Mouse (Mus musculus) mouse trophoblast stem cell (cell line): ENCODE data around the gene Rab3gap2.

ENCODE experiments used
- in situ Hi-C, 2 experiments: fragments of 300-500 bp; cut with MseI, MboI; formaldehyde crosslinking; loops; 2 replicates in 1 of 2; 3 replicates in 1 of 2; pipeline ENCODE4 v1.15.1; 2025

Gene Rab3gap2

DNA sequence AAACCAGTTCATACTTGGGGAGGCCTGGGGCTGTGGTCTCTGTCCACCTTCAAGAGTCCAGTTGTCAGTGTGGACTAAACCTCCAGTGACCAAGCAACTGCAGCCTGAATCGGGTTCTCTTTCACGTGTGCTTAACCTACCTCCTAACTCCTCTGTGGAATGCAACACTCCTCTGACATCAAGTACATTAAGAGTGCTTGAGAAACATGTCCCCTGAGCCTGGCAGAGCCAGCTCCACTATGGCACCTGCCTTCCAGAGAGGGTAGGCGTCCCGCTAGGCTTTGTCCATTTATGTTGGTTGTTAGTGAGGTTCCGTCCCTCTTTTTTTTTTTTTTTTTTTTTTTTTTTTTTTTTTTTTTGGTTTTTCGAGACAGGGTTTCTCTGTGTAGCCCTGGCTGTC is 23.0 kb downstream of the Rab3gap2 start:
- in situ Hi-C loops, result no loop called here

DNA sequence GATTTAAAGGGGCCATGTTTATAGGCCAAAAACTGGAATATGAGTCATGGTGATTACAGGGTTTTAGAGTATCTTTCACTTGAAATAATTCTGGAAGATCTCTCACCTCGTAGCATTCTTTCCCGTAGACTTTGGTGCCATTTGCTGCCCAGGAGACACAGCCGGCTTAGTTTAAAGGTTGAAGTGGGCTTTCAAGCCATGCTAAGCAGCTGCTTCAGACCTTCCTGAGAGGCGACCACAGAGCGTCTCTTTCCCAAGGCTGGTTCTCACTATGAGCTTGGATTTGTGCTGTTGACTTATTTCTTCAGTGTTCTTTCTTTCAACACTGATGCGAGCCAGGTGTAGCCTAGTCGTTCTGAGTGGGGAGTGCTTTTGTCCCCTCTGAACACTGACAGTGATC is 23.8 kb downstream of the Rab3gap2 start:
- in situ Hi-C loops, result no loop called here

DNA sequence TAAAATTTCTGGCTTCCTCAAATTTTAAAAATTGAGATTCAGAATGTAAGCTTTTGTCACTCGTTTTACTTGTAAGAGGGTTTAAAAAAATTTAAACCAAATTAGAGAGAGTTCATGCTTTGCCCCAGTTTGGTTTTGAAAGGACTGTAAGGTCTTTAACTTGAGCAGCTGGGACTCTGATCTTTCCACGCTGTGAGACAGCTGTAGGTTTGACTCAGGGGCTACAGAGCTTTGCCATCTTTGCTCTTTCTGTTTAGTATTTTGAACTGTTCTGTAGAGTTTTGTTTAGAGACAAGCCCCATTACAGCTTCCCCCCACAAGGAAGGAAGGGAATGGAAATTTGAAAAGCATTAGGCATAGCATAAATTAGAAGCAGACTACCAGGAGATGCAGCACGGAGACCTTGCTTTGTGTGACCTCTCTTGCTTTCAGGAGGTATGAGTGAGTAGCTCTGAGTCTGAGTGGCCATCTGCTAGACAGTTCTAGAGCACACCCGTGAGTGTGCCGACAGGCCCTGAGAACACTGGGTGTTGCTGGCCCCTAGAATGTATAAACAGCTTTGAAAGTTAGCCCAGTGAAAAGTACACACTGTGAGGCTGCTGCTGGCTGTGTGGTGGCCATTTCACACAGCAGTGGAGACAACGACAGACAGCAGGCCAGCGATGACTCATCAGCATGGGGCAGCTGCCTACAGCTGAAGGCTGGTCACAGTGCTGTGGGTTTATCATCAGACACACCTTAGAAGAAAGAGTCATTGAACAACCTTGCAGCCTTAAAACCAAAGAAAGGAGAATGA is 25.7 kb downstream of the Rab3gap2 start:
- in situ Hi-C loops, result no loop called here

DNA sequence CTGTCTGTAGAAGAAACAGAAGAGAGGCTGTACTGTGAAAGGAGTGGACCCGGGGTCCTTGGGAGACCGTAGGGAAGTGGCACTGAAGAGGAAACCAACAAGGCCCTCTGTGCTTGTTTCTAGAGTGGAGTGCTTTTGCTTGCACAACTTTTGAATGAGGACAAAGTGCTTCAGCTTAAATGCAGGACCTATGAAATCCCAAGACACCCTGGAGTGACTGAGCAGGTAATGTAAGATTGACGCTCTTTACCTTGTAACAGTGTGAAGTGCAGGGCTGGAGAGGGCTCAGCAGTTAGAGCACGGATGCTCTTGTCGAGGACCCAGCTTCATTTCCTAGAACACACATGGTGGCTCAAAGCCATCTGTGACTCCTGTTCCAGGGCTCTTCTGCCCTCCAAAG is 31.9 kb downstream of the Rab3gap2 start:
- in situ Hi-C loops, result no loop called here

DNA sequence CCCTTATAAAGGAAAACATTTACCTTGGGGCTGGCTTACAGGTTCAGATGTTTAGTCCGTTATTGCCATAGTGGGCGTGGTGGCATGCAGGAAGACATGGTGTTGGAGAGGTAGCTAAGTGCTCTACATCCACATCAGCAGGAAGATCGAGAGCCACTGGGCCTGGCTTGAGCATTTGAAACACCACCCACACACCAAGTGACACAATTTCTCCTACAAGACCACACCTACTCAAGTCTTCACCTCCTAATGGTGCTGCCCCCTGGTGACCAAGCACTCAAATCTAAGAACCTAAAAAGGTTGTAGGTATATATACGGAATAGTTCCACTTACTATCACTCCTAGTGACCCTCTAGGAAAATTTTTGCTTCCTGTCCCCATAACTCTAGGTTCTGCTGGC is 32.6 kb downstream of the Rab3gap2 start:
- in situ Hi-C loops, result no loop called here

DNA sequence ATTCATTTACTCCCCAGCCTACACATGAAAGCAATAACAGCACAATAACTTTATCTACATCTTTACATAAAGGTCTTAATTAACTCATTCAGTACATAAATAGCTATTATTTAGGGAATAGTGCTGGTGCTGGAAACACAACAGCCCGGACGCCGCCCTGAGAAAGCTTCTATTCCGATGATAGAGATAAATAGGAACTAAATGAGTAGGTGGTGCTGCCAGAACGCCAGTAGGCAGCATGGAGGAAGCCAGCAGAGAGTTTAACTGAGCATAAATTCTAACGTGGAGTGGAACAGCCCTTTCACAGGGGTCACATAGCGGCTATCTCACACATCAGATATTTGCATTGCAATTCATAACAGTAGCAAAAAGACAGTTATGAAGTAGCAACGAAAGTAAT is 39.1 kb downstream of the Rab3gap2 start:
- in situ Hi-C loops, result no loop called here

DNA sequence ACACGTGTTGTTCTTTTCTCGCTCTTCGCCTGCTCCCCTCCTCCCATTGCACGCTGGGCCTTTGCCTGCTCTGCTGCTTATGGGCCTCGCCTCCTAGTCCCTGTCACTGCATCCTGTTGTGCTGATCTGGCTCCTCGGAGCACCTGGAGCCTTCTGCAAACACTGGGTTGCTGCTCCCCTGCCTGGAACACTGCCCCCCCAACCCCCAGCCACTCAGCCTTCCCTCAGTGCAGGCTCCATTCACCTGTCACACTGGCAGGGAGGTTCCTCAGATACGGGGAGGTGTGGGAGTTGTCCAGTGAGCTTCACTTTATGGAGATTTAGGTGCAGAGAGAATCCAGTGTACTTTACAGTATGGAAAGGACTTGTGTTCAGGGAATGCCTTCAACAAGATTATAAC is 41.5 kb downstream of the Rab3gap2 start:
- in situ Hi-C loops, result no loop called here

DNA sequence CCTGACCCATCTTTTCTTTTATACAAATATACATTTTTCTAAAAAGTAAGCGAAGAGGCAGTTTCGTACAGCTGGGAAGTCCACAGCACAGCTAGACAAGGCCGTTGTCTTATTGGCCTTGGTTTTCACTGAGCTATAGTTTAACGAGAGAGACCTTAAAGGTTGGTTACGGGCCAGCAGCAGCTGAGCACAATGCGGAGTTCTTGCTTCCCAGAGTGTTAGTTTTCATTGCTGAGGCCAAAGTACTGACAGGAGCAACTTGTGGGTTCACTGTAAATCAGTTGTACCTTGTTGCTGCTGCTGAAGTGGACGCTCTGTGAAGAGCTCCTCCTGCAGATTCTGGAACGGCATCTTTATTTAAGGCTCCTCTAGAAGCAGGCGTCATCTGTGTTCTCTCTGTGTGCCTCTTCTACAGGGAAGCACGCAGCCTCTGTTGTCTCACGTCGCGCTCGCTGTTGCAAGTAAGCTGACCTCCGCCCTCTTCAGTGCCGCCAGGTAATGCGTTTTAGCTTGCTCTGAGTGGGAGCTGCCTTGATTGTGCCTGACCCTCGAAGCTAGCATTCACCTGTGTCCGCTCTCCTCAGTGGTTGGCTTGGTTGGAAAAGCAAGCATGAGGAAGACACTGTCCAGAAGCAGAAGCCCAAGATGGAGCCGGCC is 43.6 kb downstream of the Rab3gap2 start:
- in situ Hi-C loops, result no loop called here

DNA sequence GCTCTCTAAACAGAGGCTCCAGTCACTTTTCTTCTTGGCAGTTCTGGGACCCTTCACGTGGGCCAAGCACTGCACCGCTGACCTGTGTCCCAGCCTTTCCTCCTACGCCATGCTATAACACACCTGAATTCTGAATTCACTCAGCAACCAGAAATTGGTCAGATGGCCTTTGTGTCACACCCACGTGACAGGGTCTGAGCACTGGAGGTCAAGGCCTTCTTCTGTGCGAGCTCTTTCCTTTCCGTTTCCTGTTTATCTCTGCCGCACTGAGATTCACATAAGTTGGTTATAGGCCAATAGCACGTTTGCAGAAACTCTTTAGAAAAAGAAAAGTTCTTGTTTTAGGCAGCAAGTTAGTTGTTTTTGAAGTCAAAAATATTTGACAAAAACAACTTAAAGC is 44.8 kb downstream of the Rab3gap2 start:
- in situ Hi-C loops, result no loop called here

DNA sequence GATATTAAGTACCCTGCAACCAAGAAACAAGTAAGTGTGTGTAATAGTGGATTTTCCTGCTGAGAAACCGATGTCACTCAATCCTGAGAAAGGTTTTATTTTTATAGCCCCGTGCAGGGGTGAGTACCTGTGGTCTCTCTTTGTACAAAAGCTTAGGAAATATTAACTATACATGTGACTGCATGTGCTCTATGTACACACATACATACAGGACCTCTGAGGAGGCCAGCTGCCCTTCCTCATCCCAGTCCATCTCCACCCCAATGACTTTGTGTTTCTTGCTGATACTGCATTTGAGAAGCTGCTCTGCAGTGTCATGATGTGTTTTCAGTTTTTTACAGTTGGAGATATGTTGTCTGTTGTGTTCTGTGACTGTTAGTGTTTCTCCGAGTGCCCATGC is 48.4 kb downstream of the Rab3gap2 start:
- in situ Hi-C loops, result no loop called here

DNA sequence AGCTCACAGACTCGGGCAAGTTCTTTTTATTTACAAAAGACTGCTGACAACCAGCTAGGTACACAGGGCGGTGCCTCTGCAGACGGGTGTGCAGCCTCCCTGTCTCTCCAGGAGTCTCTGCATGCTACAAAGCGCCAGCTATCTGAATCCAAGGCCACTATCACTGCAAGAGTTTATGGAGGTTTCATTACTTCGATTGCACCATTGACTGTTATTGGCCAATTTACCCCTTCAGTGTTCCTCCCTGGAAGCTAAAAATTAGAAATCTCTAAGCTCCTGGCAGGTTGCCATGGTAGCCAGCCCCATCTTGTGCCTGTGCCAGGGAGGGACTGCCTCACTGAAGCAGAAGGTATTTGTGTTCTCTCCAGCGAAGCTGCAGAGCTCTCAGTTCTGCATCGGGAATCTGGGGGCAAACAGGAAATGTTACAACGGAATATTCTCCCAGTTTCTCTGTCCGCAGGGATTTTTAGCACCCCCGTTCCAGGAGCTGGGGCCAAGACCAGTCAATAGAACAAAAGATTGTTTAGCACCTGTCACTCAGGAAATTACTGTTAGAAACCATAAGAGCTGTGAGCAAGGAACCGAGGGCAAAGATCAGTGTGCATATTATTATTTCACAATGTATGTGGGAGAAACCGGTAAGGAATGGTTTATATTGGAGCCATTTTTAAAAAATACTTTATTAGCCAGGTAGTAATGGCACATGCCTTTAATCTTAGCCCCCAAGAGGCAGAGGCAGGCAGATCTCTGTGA is 49.4 kb downstream of the Rab3gap2 start:
- in situ Hi-C loops, result no loop called here

DNA sequence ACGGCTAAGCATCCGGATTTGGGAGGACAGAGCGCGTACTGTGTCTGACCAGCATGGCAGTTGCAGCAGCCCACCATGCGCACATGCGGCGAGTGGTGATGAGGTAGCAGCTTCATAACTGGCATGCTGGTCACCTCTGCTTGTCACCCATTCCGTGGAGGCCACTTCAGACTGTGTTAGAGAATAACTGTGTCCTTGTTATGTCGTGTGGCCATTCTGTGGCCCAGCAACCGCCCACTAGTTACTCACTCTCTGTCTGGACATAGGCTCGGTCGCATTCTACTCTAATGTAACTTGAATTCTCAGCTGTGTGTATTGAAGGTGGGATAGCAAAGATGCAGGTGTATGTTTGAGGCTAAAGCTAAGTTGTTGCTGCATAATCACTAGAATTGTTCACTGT is 51.4 kb downstream of the Rab3gap2 start:
- in situ Hi-C loops, result no loop called here

DNA sequence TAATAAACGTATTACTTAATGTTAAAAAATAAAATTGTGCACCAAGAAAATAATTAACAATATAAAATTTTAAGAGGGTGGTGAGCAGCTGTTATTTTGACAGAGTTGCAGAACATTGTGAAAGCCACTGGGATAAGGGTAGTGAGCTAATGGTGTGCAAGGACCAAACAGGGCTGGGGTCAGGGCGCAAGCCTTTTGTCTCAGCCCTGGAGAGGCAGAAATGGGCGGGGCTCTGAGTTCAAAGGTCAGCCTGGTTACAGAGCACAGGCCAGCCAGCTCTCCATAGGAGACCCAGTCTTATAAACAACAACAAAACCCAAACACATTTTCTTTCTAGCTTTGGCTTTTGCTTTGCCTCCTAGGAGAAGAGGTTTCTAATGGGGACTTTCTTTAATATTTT is 52.8 kb downstream of the Rab3gap2 start:
- in situ Hi-C loops, result no loop called here

DNA sequence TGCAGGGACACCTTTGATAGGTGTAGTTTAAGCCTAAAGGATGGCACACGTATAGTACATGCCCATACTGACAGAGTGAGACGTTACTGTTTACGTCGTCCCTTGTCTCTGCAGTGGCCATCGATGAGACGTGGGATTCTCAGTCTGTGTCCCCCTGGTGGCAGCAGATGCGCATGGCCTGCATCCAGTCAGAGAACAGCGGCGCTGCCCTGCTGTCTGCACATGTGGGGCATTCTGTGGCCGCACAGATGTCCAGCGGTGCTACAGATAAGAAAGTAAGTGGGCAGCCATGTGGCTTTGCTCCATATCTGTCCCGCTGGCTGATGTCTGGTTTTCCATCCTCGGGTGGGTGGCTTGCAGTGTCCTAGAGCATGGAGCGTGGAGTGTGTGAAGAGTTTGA is 58.6 kb downstream of the Rab3gap2 start:
- in situ Hi-C loops, result no loop called here

DNA sequence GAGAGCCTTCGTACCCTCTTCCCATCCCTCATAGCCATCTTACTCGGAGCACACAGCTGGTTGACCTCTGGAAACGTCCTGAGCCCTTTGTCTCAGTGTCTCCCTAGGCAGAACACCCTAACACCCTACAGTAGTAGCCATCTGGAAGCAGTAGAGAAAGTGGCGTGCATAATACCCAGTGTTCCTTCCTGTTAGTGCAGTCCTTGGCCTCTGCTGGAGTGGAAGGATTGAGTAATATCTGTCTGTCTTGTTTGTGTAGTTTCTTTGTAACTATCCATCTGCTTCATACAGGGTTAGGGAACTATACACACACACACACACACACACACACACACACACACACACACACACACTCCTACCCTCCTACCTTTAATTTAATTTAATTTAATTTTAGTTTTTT is 64.8 kb downstream of the Rab3gap2 start:
- in situ Hi-C loops, result no loop called here

DNA sequence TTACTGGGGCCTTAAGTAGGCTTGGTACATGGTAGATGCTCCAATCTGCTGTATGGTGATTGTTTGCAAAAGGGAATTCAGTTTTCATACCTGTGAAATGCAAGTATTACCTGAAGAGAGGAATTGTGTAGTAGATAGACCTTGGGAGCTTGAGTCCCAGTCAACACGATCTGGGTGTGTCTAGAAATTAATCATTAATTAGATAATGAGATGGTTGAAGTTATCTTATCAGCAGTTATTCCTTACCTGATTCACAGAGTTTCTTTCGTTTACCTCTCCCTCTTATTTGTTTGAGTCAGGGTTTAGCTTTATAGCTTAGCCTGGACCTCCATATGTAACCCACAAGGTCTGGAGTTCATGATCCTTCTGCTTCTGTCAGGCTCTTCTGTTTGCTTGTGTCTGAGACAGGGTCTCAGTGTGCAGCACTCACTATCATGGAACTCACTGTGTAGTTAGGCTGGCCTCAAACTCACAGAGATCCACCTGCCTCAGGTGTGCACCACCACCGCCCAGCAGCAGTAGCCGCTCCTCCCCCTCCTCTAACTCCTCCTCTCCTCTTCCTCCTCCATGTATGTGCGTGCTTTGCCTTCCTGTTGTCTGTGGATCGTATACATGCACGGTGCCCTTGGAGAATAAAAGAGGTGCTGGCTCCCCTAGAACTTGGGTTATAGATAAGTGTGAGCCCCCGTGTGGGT is 66.6 kb downstream of the Rab3gap2 start:
- in situ Hi-C loops, result no loop called here

DNA sequence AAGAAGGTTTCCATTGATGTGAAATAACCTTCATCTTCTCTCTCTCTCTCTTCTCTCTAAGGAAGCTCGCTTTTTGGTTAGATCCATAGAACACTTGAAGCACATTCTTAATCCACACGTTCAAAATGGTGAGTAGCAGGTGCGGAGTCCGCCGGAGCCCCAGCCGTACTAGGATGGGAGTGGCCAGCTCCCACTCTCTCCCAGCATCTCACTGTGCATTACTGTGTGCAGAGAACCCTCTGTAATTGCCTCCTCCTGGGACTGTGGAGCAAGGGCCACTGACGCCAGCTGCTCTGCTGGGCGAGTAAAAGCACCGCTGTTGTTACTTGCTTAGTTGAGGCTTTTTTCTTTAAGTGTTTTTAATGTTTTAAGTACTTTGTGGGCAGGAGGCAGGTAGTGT is 67.5 kb downstream of the Rab3gap2 start:
- in situ Hi-C loops, result no loop called here

DNA sequence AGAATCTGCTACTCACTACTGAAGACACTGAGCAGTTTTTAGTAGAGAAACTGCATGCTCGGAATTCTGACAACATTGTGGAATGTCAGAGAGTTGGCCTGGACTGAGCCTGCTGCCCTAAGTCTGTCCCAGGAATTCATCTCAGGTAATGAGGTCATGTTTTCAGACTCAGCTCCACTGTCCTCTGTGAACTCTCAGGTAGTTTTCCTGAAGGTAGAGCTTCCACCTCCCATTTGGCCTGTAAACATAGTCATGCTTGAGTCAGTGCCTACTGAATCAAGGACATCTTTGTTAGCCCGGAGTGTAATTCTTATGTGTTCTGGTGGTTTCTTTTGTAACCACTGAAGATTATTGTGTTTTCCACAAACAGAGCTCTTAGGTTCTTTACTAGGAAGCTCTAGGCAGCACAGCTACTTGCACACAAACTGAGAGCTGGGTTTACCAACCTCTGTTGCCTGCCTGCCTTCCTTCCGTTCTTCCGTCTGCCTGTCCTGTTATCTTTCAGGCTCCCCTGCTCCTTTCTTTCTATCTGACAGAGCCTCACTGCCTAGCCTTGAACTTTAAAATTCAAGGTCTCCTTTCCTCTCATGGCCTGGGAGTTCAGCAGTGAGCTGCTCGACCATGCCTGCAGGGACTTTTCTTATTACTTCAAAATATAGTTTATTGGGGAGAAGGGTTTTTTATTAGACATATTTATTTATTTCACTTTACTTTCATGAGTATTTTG is 71.1 kb downstream of the Rab3gap2 start:
- in situ Hi-C loops, result no loop called here

DNA sequence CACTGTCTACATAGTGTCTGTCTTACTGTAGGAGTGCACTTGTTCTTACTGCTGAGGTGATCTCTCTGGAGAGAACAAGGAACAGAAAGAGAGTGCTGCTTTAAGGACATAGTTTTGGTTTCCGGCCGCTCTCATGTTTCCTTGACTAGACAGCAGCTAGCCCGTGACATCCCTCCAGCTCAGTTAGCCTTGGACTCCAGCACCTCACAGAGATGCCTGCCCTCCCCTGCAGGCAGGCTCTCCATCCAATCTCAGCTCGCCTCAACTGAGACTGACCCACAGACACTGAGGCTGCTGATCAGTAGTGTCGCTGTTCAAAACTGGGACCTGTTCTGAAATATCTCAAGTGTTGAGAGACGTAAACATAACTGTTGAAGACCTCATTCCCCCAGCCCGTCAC is 72.1 kb downstream of the Rab3gap2 start:
- in situ Hi-C loops, result no loop called here

DNA sequence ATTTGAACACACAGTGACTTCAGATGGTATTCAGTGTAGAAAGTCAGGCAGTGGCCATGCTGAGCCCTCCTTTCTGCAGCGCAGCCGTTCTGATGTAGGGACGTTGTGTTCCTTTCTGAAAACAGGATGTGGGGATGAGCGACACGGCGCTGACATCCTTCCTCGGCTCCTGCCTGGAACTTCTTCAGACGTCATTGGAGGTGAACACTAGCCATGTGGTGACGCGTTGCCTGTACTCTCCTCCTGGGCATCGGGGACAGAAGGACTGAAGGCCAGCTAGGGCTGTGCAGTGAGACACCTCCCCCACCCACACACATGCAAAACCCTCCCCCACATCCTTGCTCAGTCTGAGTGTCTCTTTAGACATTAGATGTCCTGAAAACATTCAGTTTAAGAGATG is 73.1 kb downstream of the Rab3gap2 start:
- in situ Hi-C loops, result no loop called here

DNA sequence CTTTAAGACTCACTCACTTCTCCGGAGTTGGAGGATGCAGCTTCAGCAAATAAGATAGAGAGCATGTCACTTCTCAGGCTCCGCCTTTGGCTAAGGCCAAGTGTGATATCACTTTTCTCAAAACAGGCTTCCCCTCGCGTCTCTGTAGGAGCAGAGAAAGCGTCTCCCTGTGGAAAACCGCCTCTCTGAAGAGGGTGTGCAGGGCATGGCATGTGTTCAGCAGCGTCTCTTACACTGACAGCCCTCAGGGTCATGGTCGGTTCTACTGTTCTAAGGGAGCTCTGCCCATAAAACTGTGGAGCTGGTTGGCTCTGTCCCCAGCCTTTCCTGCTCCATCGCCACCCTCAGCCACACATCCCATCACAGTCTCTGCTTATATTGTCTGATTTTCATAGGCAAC is 75.4 kb downstream of the Rab3gap2 start:
- in situ Hi-C loops, result no loop called here

DNA sequence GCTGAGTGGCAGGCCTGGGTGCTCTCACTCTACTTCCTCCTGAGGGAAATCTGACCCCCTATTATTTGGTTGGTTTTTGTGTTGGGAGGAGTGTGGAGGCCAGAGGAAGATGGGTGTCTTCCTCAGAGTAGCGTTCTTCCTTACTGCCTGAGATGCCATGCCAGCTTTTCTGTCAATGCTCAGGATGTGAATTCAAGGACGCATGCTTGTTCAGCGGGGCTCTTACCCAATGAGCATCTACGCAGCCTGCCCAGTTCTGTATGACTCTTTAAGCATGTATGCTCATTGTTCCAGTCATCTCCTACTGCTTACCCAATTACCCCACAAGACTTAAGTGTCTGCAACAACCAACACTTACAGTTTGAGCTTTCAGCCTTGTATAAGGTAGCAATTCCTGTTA is 76.7 kb downstream of the Rab3gap2 start:
- in situ Hi-C loops, result no loop called here
